Mouse (Mus musculus) E14TG2a.4 (cell line): ENCODE measurements around the gene Robo4.

Source experiments
- CTCF ChIP-seq: conservative IDR thresholded peaks from 2 replicates; pipeline ENCODE4 v1.5.1; 2014; ENCODE audit warnings: low read length
- NANOG ChIP-seq: IDR thresholded peaks from 2 replicates; pipeline ENCODE4 v1.6.1; 2014; ENCODE audit warnings: borderline replicate concordance, low read length, mixed read lengths
- POU5F1 ChIP-seq: IDR thresholded peaks from 2 replicates; pipeline ENCODE4 v1.6.1; 2014; ENCODE audit warnings: low read length, borderline replicate concordance

DNA sequence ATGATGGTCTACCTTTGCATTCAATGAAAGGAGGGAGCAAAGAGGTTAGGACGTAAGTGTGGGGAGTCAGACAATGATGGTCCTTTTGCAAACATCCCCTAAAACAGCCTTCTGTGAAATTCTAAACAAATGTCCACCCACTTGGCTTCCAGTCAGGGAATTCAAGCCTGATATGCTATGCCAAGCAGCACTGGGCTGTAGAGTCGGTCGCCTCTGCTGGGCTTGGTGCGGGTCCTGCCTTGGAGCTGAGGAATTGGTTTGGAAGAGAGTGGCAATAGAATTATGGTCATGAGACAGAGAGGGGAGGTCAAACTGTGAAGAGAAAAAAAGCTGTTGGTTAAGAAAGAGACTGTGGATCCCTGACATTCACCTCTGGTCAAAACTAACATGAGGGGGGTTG is 51.6 kb downstream of the Robo4 start:
- TF ChIP-seq CTCF (no peak), NANOG (no peak), POU5F1 (no peak)
